Mouse (Mus musculus): ENCODE data around the gene Lmo1. TPM values are rescaled to one million over a fixed set of nuclear protein-coding genes. Genes with fewer than 3 reads are reported as not detected.

Gene Lmo1
- under 1 TPM in 1 of 2 experiments, not detected in 1; 0.14 TPM for polyA plus RNA-seq (2017; shearing (Covaris generic))

DNA sequence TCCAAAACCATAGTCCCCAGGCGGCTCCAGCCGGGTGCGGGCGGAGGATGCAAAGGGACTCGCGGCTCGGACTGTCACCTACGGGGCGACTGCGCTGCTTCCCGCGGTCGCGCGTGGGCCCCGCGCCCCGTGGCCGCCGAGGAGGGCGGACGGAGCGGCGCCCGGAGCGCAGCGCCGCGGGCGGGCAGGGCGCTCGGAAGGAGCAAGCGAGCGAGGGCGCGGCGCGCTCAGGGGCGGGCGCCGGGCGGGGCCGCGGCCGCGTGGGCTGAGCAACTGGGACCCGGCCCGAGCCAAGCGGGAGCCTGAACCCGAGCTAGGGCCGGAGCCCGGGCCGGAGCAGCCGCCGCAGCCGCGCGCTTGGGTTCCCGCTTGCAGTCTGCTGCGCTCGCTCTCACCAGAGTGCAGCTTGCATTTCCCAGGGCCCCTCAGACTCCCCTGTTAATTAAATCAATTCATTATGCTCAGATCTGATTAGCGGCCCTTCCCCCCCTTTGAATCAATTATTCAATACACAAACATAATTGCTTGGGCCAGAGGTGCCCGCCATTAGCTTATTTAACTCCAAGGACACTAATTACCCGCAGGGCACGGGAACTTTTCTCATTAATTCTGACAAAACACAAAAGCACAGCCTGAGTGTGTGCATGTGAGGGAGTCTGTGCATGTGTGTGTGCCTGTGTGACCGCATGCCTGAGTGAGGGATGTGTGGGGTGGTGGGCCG, at the start of gene Lmo1:
Lmo1 (minus strand) TSS at position 259 of the 721 bp plus-strand sequence.

Other genes starting within 250 kb of the Lmo1 start
- gene Nlrp10, start 245.0 kb downstream of the Lmo1 start, polyA plus RNA-seq (2017; shearing (Covaris generic)): not detected
- 100 to 1,000 TPM; 153 to 182 TPM for gene Eif3f, start 240.8 kb downstream of the Lmo1 start, polyA plus RNA-seq (2017; shearing (Covaris generic))
- gene Tub, start 224.9 kb downstream of the Lmo1 start, polyA plus RNA-seq (2017; shearing (Covaris generic)): under 1 TPM; 0.26 to 0.76 TPM
- gene Ric3, start 91.9 kb downstream of the Lmo1 start, polyA plus RNA-seq (2017; shearing (Covaris generic)): under 1 TPM in 1 of 2 experiments, not detected in 1; 0.11 TPM

Data from activated CD4-positive, CD25-positive, alpha-beta regulatory T cell (primary cell).